Mouse (Mus musculus) bone marrow macrophage, adult 2 months (primary cell): ENCODE results near the gene Igsf21.

ENCODE experiments used
- CTCF ChIP-seq: IDR thresholded peaks from 2 replicates; pipeline ENCODE4 v1.5.1; 2012; ENCODE audit warnings: low read depth, mild to moderate bottlenecking, low read length, moderate library complexity
- POLR2A ChIP-seq: IDR thresholded peaks from 2 replicates; pipeline ENCODE4 v1.6.1; 2012; ENCODE audit warnings: mild to moderate bottlenecking, low read depth, low read length, borderline replicate concordance

GRCm38 (mm10) chr4:140060251-140060650, 186.3 kb downstream of the Igsf21 start:
- TF ChIP-seq CTCF (no peak), POLR2A (no peak)
